In genomic region chr17:24173423-24173822, GRCm38 (mm10) we compare ENCODE assay signal across 8 mouse cellular contexts. TPM values are rescaled to one million over a fixed set of nuclear protein-coding genes. Genes with fewer than 3 reads are reported as not detected.
DNase-seq lines count a peak whose midpoint lies in the region; ATAC-seq and TF ChIP-seq lines count a peak whose summit lies in the region.

No protein-coding gene starts in this region.

- H3K9me3 ChIP-seq in neural tube, embryonic 15.5 days (replicated peaks) = no peaks in the 10 kb centered on the region
- no peaks in the 10 kb centered on the region for H3K9me3 ChIP-seq in hindbrain, postnatal 0 days (ENCODE audit: low read length)
- no peaks in the 10 kb centered on the region for H3K9me3 ChIP-seq in liver, embryonic 13.5 days (replicated peaks)

- H3K36me3 ChIP-seq in neural tube, embryonic 15.5 days = no peaks in the 10 kb centered on the region
- H3K36me3 ChIP-seq in hindbrain, postnatal 0 days (ENCODE audit: insufficient read depth, low read length) = no peaks in the 10 kb centered on the region
- 0 out of 2 replicates have a peak, but pooled peaks cover 4% of the 10 kb centered on the region for H3K36me3 ChIP-seq in liver, embryonic 13.5 days

- no peak overlapping the region for H3K27ac ChIP-seq in neural tube, embryonic 15.5 days (replicated peaks)
- H3K27ac ChIP-seq in cortical plate, adult 2 months (ENCODE audit: insufficient read depth, low read length) = no peak overlapping the region
- no peak overlapping the region for H3K27ac ChIP-seq in hindbrain, postnatal 0 days
- no peak overlapping the region for H3K27ac ChIP-seq in liver, embryonic 13.5 days

- peak; percentile 56 for DNase-seq in neural tube, embryonic 10.5 days (ENCODE audit: extremely low spot score, low spot score)
- peak; percentile 84 for DNase-seq in adipocyte (ENCODE audit: low spot score)
- peak; percentile 88 for DNase-seq in hindbrain, postnatal 0 days (ENCODE audit: low spot score)
- peak; percentile 59 for DNase-seq in liver, embryonic 13.5 days
- DNase-seq in right cerebral cortex, adult 2 months (ENCODE audit: low spot score in 2 of 2) = peak; percentile 76 to 77

- H3K27me3 ChIP-seq in neural tube, embryonic 15.5 days (replicated peaks) = no peaks in the 10 kb centered on the region
- H3K27me3 ChIP-seq in hindbrain, postnatal 0 days (ENCODE audit: insufficient read depth, low read length) = no peaks in the 10 kb centered on the region
- H3K27me3 ChIP-seq in liver, embryonic 13.5 days = no peaks in the 10 kb centered on the region

- peaks cover 8% of the 10 kb centered on the region for H3K4me1 ChIP-seq in neural tube, embryonic 15.5 days
- no peaks in the 10 kb centered on the region for H3K4me1 ChIP-seq in cortical plate, adult 2 months (ENCODE audit: control insufficient read depth, insufficient read depth, low read length)
- 0 out of 2 replicates have a peak, but pooled peaks cover 5% of the 10 kb centered on the region for H3K4me1 ChIP-seq in hindbrain, postnatal 0 days (ENCODE audit: insufficient read depth, low read length)
- H3K4me1 ChIP-seq in liver, embryonic 13.5 days (replicated peaks) = peaks cover 30% of the 10 kb centered on the region

- no peak overlapping the region; the same call in 1 of the 2 replicates for H3K9ac ChIP-seq in neural tube, embryonic 15.5 days (replicated peaks)
- H3K9ac ChIP-seq in hindbrain, postnatal 0 days (replicated peaks; ENCODE audit: low read length) = no peak overlapping the region
- H3K9ac ChIP-seq in liver, embryonic 13.5 days = no peak overlapping the region

- H3K4me3 ChIP-seq in neural tube, embryonic 15.5 days (replicated peaks) = no peak overlapping the region
- no peak overlapping the region for H3K4me3 ChIP-seq in cortical plate, adult 2 months (ENCODE audit: insufficient read depth, low read length)
- H3K4me3 ChIP-seq in hindbrain, postnatal 0 days (ENCODE audit: low read length) = no peak overlapping the region
- no peak overlapping the region for H3K4me3 ChIP-seq in liver, embryonic 13.5 days (replicated peaks)

- ATAC-seq in neural tube, embryonic 15.5 days (ENCODE audit: low FRiP score) = no peak
- ATAC-seq in hindbrain, postnatal 0 days = no peak
- no peak for ATAC-seq in liver, embryonic 13.5 days (ENCODE audit: low read depth)
- ATAC-seq in granulocyte monocyte progenitor cell, adult 5-6 weeks (replicated peaks; ENCODE audit: poor library complexity, severe bottlenecking) = no peak

- no peak overlapping the region for H3K4me2 ChIP-seq in neural tube, embryonic 15.5 days
- H3K4me2 ChIP-seq in hindbrain, postnatal 0 days (ENCODE audit: low read depth, low read length) = no peak overlapping the region
- H3K4me2 ChIP-seq in liver, embryonic 13.5 days = no peak overlapping the region

- TF ChIP-seq CTCF in cortical plate, adult 2 months (IDR thresholded peaks at IDR 0.05; ENCODE audit: extremely low read depth, insufficient read depth, low read length) = peak; percentile 92
- peak; percentile 94 for TF ChIP-seq CTCF in hindbrain, postnatal 0 days (IDR thresholded peaks at IDR 0.05; ENCODE audit: low read depth)

- 5% methylated on average over 3 of the region's 3 CpGs for WGBS in neural tube, embryonic 15.5 days
- 2% methylated on average over 3 of the region's 3 CpGs for WGBS in hindbrain, postnatal 0 days
- 3% methylated on average over 3 of the region's 3 CpGs for WGBS in liver, embryonic 13.5 days (ENCODE audit: insufficient replicate concordance)

- no peak for TF ChIP-seq POLR2A in cortical plate, adult 2 months (IDR thresholded peaks at IDR 0.05; ENCODE audit: extremely low read depth, insufficient read depth, low read length)

RNA-seq across cellular contexts. Expression of gene Atp6v0c, which starts 3.9 kb away (rescaled TPM):
- polyA plus RNA-seq in neural tube, embryonic 15.5 days (2015; fragmentation: Nextera tagmentation; extraction: Ambion mirVana) = 1,457 and 1,659 TPM in 2 replicates
- polyA plus RNA-seq in cortical plate, adult 2 months (2012; rRNA removed) = 2,699 and 2,818 TPM in 2 replicates
- total RNA-seq in hindbrain, postnatal 0 days (2014; rRNA removed) = 780 and 854 TPM in 2 replicates
- polyA plus RNA-seq in hindbrain, postnatal 0 days (2015; fragmentation: Nextera tagmentation; extraction: Ambion mirVana) = 2,172 and 2,275 TPM in 2 replicates
- polyA plus RNA-seq in liver, embryonic 13.5 days (2015; fragmentation: Nextera tagmentation; extraction: Ambion mirVana) = 348 and 367 TPM in 2 replicates
- total RNA-seq in granulocyte monocyte progenitor cell, adult 5-6 weeks (2014; fragmentation: Nextera tagmentation) = 422 and 477 TPM in 2 replicates
- 134 and 143 TPM in 2 replicates for total RNA-seq in granulocyte monocyte progenitor cell, adult 5-6 weeks (2017)

RNA-seq across cellular contexts. Expression of gene Amdhd2, which starts 9.9 kb away (rescaled TPM):
- polyA plus RNA-seq in neural tube, embryonic 15.5 days (2015; fragmentation: Nextera tagmentation; extraction: Ambion mirVana) = 35.7 and 37.8 TPM in 2 replicates
- 33.6 and 36.5 TPM in 2 replicates for polyA plus RNA-seq in cortical plate, adult 2 months (2012; rRNA removed)
- total RNA-seq in hindbrain, postnatal 0 days (2014; rRNA removed) = 42.0 and 53.0 TPM in 2 replicates
- 38.4 and 40.0 TPM in 2 replicates for polyA plus RNA-seq in hindbrain, postnatal 0 days (2015; fragmentation: Nextera tagmentation; extraction: Ambion mirVana)
- 18.6 and 20.8 TPM in 2 replicates for polyA plus RNA-seq in liver, embryonic 13.5 days (2015; fragmentation: Nextera tagmentation; extraction: Ambion mirVana)
- total RNA-seq in granulocyte monocyte progenitor cell, adult 5-6 weeks (2014; fragmentation: Nextera tagmentation) = 60.4 and 63.2 TPM in 2 replicates
- total RNA-seq in granulocyte monocyte progenitor cell, adult 5-6 weeks (2017) = 54.4 and 66.4 TPM in 2 replicates

RNA-seq across cellular contexts. Expression of gene Pdpk1, which starts 22.7 kb away (rescaled TPM):
- 63.9 and 68.9 TPM in 2 replicates for polyA plus RNA-seq in neural tube, embryonic 15.5 days (2015; fragmentation: Nextera tagmentation; extraction: Ambion mirVana)
- polyA plus RNA-seq in cortical plate, adult 2 months (2012; rRNA removed) = 42.5 and 44.8 TPM in 2 replicates
- 49.2 and 54.1 TPM in 2 replicates for total RNA-seq in hindbrain, postnatal 0 days (2014; rRNA removed)
- polyA plus RNA-seq in hindbrain, postnatal 0 days (2015; fragmentation: Nextera tagmentation; extraction: Ambion mirVana) = 51.4 and 56.3 TPM in 2 replicates
- polyA plus RNA-seq in liver, embryonic 13.5 days (2015; fragmentation: Nextera tagmentation; extraction: Ambion mirVana) = 26.8 and 34.0 TPM in 2 replicates
- 32.4 and 33.0 TPM in 2 replicates for total RNA-seq in granulocyte monocyte progenitor cell, adult 5-6 weeks (2014; fragmentation: Nextera tagmentation)
- total RNA-seq in granulocyte monocyte progenitor cell, adult 5-6 weeks (2017) = 34.7 and 39.4 TPM in 2 replicates

RNA-seq across cellular contexts. Expression of gene Tbc1d24, which starts 31.9 kb away (rescaled TPM):
- polyA plus RNA-seq in neural tube, embryonic 15.5 days (2015; fragmentation: Nextera tagmentation; extraction: Ambion mirVana) = 21.0 and 24.0 TPM in 2 replicates
- polyA plus RNA-seq in cortical plate, adult 2 months (2012; rRNA removed) = 62.7 and 72.7 TPM in 2 replicates
- 145 and 151 TPM in 2 replicates for total RNA-seq in hindbrain, postnatal 0 days (2014; rRNA removed)
- 21.1 and 22.8 TPM in 2 replicates for polyA plus RNA-seq in hindbrain, postnatal 0 days (2015; fragmentation: Nextera tagmentation; extraction: Ambion mirVana)
- 6.9 and 7.5 TPM in 2 replicates for polyA plus RNA-seq in liver, embryonic 13.5 days (2015; fragmentation: Nextera tagmentation; extraction: Ambion mirVana)
- total RNA-seq in granulocyte monocyte progenitor cell, adult 5-6 weeks (2014; fragmentation: Nextera tagmentation) = 12.4 and 27.9 TPM in 2 replicates
- total RNA-seq in granulocyte monocyte progenitor cell, adult 5-6 weeks (2017) = 4.8 and 6.4 TPM in 2 replicates

RNA-seq across cellular contexts. Expression of gene Ntn3, which starts 35.9 kb away (rescaled TPM):
- polyA plus RNA-seq in neural tube, embryonic 15.5 days (2015; fragmentation: Nextera tagmentation; extraction: Ambion mirVana) = 5.9 and 6.0 TPM in 2 replicates
- 5.5 and 6.8 TPM in 2 replicates for polyA plus RNA-seq in cortical plate, adult 2 months (2012; rRNA removed)
- total RNA-seq in hindbrain, postnatal 0 days (2014; rRNA removed) = 26.9 and 32.5 TPM in 2 replicates
- 4.1 and 4.3 TPM in 2 replicates for polyA plus RNA-seq in hindbrain, postnatal 0 days (2015; fragmentation: Nextera tagmentation; extraction: Ambion mirVana)
- 1.00 and 1.4 TPM in 2 replicates for polyA plus RNA-seq in liver, embryonic 13.5 days (2015; fragmentation: Nextera tagmentation; extraction: Ambion mirVana)
- total RNA-seq in granulocyte monocyte progenitor cell, adult 5-6 weeks (2014; fragmentation: Nextera tagmentation) = 0.11 TPM in 1 of 2 replicates, not detected in the other
- 0.04 TPM in 1 of 2 replicates, not detected in the other for total RNA-seq in granulocyte monocyte progenitor cell, adult 5-6 weeks (2017)
